Mouse (Mus musculus) stomach, postnatal 0 days (tissue): ENCODE measurements at regions not wholly inside any gene's neighbourhood (a gene's known extent, or its start where the extent isn't known, plus 50 kb on each side); places are given as distances from the start of the nearest gene placed in this dataset.

ENCODE experiments used
- ATAC-seq: fragments of 200-750 bp; cut with Nextera tagmentation; 2 replicates; pipeline ENCODE4 v1.8.0; 2017; ENCODE audit not compliant: low FRiP score, low TSS enrichment
- DNase-seq: peaks from one replicate; pipeline ENCODE4 v3.0.0-alpha.2; 2016; ENCODE audit warnings: low spot score
- H3K27ac ChIP-seq: fragments of 300-500 bp; sonication (generic); replicated peaks from 2 replicates; pipeline ENCODE4 v1.5.1; 2014; ENCODE audit warnings: mild to moderate bottlenecking, control low read depth
- H3K27me3 ChIP-seq: fragments of 300-500 bp; sonication (generic); 2 replicates; pipeline ENCODE4 v1.6.1; 2014; ENCODE audit warnings: low read length; ENCODE audit not compliant: control insufficient read depth, insufficient read depth
- H3K36me3 ChIP-seq: fragments of 300-500 bp; sonication (generic); 2 replicates; pipeline ENCODE4 v1.6.1; 2014; ENCODE audit warnings: low read length, mixed read lengths; ENCODE audit not compliant: control insufficient read depth, insufficient read depth
- H3K4me1 ChIP-seq: fragments of 300-500 bp; sonication (generic); replicated peaks from 2 replicates; pipeline ENCODE4 v1.6.1; 2014; ENCODE audit warnings: antibody characterized with exemption; ENCODE audit not compliant: control insufficient read depth, insufficient read depth
- H3K4me2 ChIP-seq: fragments of 300-500 bp; sonication (generic); replicated peaks from 2 replicates; pipeline ENCODE4 v1.6.1; 2014; ENCODE audit warnings: low read depth, mild to moderate bottlenecking, control low read depth, moderate library complexity
- H3K4me3 ChIP-seq: fragments of 300-500 bp; sonication (generic); 2 replicates; pipeline ENCODE4 v1.5.1; 2014; ENCODE audit warnings: low read depth, low read length, control low read depth
- H3K9ac ChIP-seq: fragments of 300-500 bp; sonication (generic); 2 replicates; pipeline ENCODE4 v1.6.1; 2014; ENCODE audit warnings: mild to moderate bottlenecking, low read length, control low read depth, mixed read lengths
- H3K9me3 ChIP-seq: fragments of 300-500 bp; sonication (generic); 2 replicates; pipeline ENCODE4 v1.6.1; 2016; ENCODE audit warnings: low read length; ENCODE audit not compliant: control insufficient read depth
- CTCF ChIP-seq: IDR thresholded peaks from 2 replicates; pipeline ENCODE4 v1.5.1; 2016; ENCODE audit warnings: antibody characterized with exemption, low read depth, mild to moderate bottlenecking, moderate library complexity
- EP300 ChIP-seq: optimal IDR thresholded peaks from 2 replicates; pipeline ENCODE3; 2016; ENCODE audit warnings: antibody characterized with exemption
- WGBS: fragments of 180-500 bp; shearing (Covaris S2); extraction: QIAGEN DNeasy Blood & Tissue Kit; methylation state at CpG from one replicate; pipeline ENCODE4 v1.1.7; 2014; 5-methylcytosine and 5-hydroxymethylcytosine counted together

DNA sequence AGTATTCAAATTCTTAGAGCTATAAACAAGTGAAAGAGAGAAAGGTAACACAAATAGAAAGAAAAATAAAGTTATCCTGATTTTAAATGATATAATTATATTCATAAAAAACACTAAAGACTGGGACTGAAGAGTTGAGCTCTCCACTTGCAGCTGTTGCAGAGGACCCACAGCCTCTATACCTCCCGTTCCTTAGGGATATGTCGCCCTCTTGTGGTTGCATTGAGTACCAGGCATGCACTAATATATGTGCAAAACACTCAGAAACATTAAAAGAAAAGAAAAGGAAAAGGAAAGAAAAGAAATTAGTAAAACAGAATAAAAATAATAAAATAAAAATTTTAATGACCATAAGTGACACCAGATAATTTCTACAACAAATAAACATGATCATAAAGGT, 167.2 kb downstream of the Olfr1505 start:
- no peaks in the 10 kb centered on the region for H3K27me3 ChIP-seq
- WGBS, result 10% methylated on average over 2 of the region's 2 CpGs
- H3K4me2 ChIP-seq, result no peak overlapping the region
- H3K9ac ChIP-seq, result no peak overlapping the region
- TF ChIP-seq EP300, result no peak
- peak; percentile 68 for TF ChIP-seq CTCF
- H3K4me1 ChIP-seq, result no peaks in the 10 kb centered on the region
- H3K4me3 ChIP-seq, result no peak overlapping the region
- ATAC-seq (no peak), DNase-seq (no peak)
- no peaks in the 10 kb centered on the region for H3K36me3 ChIP-seq
- no peak overlapping the region for H3K27ac ChIP-seq
- H3K9me3 ChIP-seq, result no peaks in the 10 kb centered on the region

DNA sequence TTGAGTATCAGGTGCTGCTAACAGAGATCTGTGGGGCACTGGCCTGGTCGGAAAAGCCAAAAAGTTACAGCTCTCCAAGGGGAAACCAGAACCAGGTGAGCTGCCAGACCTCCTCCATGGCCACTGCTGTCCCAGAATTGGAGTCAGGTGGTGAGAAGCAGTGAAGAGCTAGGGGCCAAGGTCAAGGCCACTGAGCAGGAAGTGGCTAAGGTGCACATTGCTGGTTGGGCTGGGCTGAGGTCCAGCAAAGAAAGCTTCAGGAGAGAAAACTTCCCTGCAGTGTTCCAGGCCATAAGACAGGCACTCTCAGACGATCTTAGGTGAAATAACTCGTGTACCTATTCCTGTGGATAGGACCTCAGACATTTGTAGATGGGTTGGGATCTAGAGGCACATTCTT, 171.4 kb downstream of the Olfr1505 start:
- DNase-seq (no peak), ATAC-seq (no peak)
- 89% methylated on average over 3 of the region's 3 CpGs for WGBS
- Histone ChIP-seq H3K4me2 (no peak overlapping the region), H3K27me3 (no peaks in the 10 kb centered on the region), H3K4me3 (no peak overlapping the region), H3K4me1 (no peaks in the 10 kb centered on the region), H3K36me3 (no peaks in the 10 kb centered on the region), H3K9me3 (no peaks in the 10 kb centered on the region), H3K9ac (no peak overlapping the region), H3K27ac (no peak overlapping the region)
- TF ChIP-seq CTCF, result no peak
- no peak for TF ChIP-seq EP300

DNA sequence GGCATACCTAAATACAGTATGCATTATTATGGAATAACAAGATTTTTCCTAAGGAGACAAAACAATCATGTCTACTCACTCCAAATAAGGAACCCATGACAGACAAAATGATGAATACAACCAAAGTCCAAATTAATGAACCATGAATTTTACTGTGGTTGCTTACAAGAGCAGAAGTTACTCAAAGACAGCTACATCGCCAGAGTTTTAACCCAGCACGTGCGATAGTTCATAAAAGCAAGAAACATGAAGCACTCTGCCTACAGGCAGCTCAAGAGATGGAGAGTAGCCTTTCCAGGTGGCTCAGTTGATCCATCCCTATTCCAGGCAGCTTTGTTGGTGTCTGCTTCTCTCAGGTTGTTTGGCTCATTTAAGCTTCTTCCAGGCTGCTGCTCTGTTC, 176.8 kb downstream of the Olfr1505 start:
- no peak for ATAC-seq

DNA sequence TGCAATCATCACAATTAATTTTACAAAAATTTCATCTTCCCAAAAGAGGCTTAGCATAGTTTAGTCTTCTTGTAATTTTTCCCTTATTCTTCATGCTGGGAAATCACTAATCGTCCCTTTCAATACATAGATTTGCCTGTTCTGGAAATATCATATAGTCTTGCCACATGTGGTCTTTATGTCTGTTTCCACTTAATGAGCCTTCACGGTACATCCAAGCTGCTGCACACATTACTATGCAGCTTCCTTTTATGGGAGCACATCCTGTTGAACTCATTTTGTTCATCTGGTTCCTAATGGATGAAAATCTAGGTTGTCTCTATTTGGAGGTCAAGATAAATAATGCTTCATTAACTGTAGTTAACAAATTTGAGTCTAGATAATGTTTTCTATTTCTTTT, 180.9 kb downstream of the Olfr1505 start:
- Histone ChIP-seq H3K9ac (no peak overlapping the region), H3K27me3 (no peaks in the 10 kb centered on the region), H3K4me3 (no peak overlapping the region), H3K4me1 (no peaks in the 10 kb centered on the region), H3K4me2 (no peak overlapping the region), H3K27ac (no peak overlapping the region), H3K36me3 (no peaks in the 10 kb centered on the region), H3K9me3 (no peaks in the 10 kb centered on the region)
- DNase-seq (no peak), ATAC-seq (no peak)
- WGBS, result 75% methylated on average over 2 of the region's 2 CpGs
- TF ChIP-seq EP300 (no peak), CTCF (no peak)

More for the DNA sequence above, 176.8 kb downstream of the Olfr1505 start:
- Histone ChIP-seq H3K27me3 (no peaks in the 10 kb centered on the region), H3K9ac (no peak overlapping the region), H3K4me3 (no peak overlapping the region), H3K9me3 (no peaks in the 10 kb centered on the region), H3K4me1 (no peaks in the 10 kb centered on the region), H3K4me2 (no peak overlapping the region), H3K27ac (no peak overlapping the region), H3K36me3 (no peaks in the 10 kb centered on the region)
- WGBS, result 93% methylated on average over 3 of the region's 3 CpGs
- DNase-seq, result no peak
- TF ChIP-seq EP300 (no peak), CTCF (no peak)

DNA sequence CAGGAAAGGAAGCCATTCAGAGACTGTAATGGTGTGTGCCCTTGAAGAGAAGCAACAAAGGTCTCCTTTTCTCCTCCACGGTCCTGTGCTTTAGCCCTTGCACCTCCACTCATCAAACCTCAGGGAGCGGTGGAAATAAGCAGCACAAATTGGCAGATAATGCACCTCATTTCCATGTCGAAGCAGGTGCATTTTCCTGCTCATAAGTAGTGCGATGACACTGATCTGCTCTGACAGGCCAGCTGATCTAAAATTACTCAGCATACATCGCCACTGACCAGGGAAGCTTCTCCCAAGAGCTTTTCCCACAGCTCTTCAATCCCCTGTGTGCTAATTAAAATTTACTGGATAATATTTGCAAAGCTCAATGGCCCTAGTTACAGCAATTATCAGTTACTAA, 182.9 kb downstream of the Olfr1505 start:
- Histone ChIP-seq H3K4me1 (no peaks in the 10 kb centered on the region), H3K27me3 (no peaks in the 10 kb centered on the region), H3K4me2 (no peak overlapping the region), H3K4me3 (no peak overlapping the region), H3K36me3 (no peaks in the 10 kb centered on the region), H3K9me3 (no peaks in the 10 kb centered on the region), H3K9ac (no peak overlapping the region), H3K27ac (no peak overlapping the region)
- TF ChIP-seq CTCF (no peak), EP300 (no peak)
- WGBS, result 83% methylated on average over 5 of the region's 5 CpGs
- DNase-seq, result no peak
- no peak for ATAC-seq

DNA sequence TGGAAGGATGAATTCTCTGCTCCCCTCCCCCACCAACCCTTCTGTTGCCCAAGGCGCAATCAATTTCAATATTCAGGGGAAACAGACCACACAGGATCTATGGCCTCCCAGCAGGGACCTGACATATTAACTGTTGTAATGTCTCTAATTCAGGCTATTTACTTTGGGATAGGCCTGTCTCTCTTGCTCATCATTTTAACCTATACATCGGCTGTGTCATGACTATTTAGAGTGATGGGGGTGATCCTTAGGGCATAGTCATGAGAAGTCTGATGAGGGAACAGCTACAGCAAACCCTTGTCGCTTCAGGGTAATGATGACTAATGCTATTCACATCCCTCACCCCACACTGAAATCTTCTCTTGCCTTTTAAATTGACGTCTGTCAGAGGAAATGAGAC, 195.8 kb downstream of the Olfr1505 start:
- TF ChIP-seq EP300, result no peak
- TF ChIP-seq CTCF, result no peak
- Histone ChIP-seq H3K4me1 (no peaks in the 10 kb centered on the region), H3K36me3 (no peaks in the 10 kb centered on the region), H3K27ac (no peak overlapping the region), H3K27me3 (no peaks in the 10 kb centered on the region), H3K4me3 (no peak overlapping the region), H3K9ac (no peak overlapping the region), H3K9me3 (no peaks in the 10 kb centered on the region), H3K4me2 (no peak overlapping the region)
- DNase-seq (no peak), ATAC-seq (no peak)
- WGBS, result 64% methylated on average over 4 of the region's 4 CpGs
